20 mouse cellular contexts compared by ENCODE assay signal in the genomic region with DNA sequence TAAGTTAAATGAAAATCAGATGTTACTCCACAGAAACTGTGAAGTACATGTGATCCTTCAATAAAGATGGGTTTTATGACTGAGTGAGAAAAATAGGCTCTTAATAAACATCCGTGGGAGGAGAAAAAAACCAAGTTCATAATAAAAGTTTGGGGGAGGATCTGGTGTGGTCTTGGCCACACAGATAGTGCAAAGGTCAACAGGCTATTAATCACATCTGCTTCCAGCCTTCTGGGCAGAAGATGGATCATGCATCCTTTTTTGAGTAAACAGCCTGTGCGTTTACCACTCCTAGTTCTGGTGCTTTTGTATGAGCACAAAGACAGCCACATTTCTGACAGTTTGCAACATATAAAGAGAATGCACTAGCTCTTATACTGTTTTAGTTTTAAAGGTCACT.
"Had no signal": no experiment of that assay in that cellular context is flagged by ENCODE, and none has a peak within 500 bp of the region (broad histone marks: within the 10 kb centered on the region; RNA-seq: fewer than 3 reads in every experiment).

No protein-coding gene starts in this region.

- ATAC-seq: intestine, postnatal 0 days; liver, embryonic 12.5 days; midbrain, embryonic 16.5 days had no signal

- H3K27me3 ChIP-seq: liver, embryonic 12.5 days; liver, embryonic 15.5 days; midbrain, embryonic 12.5 days; neural tube, embryonic 13.5 days; stomach, embryonic 15.5 days had no signal

- H3K4me2 ChIP-seq: liver, embryonic 12.5 days; liver, embryonic 15.5 days; midbrain, embryonic 12.5 days; neural tube, embryonic 13.5 days; stomach, embryonic 15.5 days had no signal

- H3K4me1 ChIP-seq: liver, embryonic 12.5 days; liver, embryonic 15.5 days; midbrain, embryonic 12.5 days; neural tube, embryonic 13.5 days; stomach, embryonic 15.5 days had no signal

- H3K27ac ChIP-seq: liver, embryonic 12.5 days; liver, embryonic 15.5 days; midbrain, embryonic 12.5 days; neural tube, embryonic 13.5 days; stomach, embryonic 15.5 days had no signal

- H3K9me3 ChIP-seq: liver, embryonic 12.5 days; liver, embryonic 15.5 days; midbrain, embryonic 12.5 days; neural tube, embryonic 13.5 days; stomach, embryonic 15.5 days had no signal

- H3K36me3 ChIP-seq: liver, embryonic 12.5 days; liver, embryonic 15.5 days; midbrain, embryonic 12.5 days; neural tube, embryonic 13.5 days; stomach, embryonic 15.5 days had no signal

- DNase-seq: kidney, adult 2 months; kidney, postnatal 10 days; kidney, postnatal 4 days; layer of hippocampus, adult 9-11 months; liver; lung, adult 18-20 months; lung, postnatal 10 days; lung, postnatal 36 days; retina, postnatal 1 day; right cerebral cortex, postnatal 25 days; spleen, adult 18-20 months; thymus, postnatal 36 days had no signal

- H3K4me3 ChIP-seq: liver, embryonic 12.5 days; liver, embryonic 15.5 days; midbrain, embryonic 12.5 days; myocyte; neural tube, embryonic 13.5 days; stomach, embryonic 15.5 days had no signal

- H3K9ac ChIP-seq: liver, embryonic 12.5 days; liver, embryonic 15.5 days; midbrain, embryonic 12.5 days; neural tube, embryonic 13.5 days; stomach, embryonic 15.5 days had no signal
